Mouse (Mus musculus) forebrain, embryonic 10.5 days (tissue): ENCODE data around the gene Tada3. TPM values are rescaled to one million over a fixed set of nuclear protein-coding genes. Genes with fewer than 3 reads are reported as not detected.
A peak's percentile ranks its signal among the peaks of the same experiment; 100 is the strongest.

Experiments
- DNase-seq: peaks from one replicate; pipeline ENCODE4 v3.0.0-alpha.2; 2017; ENCODE audit warnings: low spot score; ENCODE audit errors: extremely low spot score
- H3K27ac ChIP-seq: fragments of 300-500 bp; sonication (generic); 2 replicates; pipeline ENCODE4 v1.5.1; 2016; ENCODE audit warnings: mild to moderate bottlenecking
- H3K27me3 ChIP-seq: fragments of 300-500 bp; sonication (generic); 2 replicates; pipeline ENCODE4 v1.6.1; 2016; ENCODE audit warnings: mild to moderate bottlenecking; ENCODE audit not compliant: poor library complexity, severe bottlenecking
- H3K36me3 ChIP-seq: fragments of 300-500 bp; sonication (generic); replicated peaks from 2 replicates; pipeline ENCODE4 v1.6.1; 2016; ENCODE audit warnings: mild to moderate bottlenecking, moderate library complexity
- H3K4me1 ChIP-seq: fragments of 300-500 bp; sonication (generic); 2 replicates; pipeline ENCODE4 v1.6.1; 2016
- H3K4me3 ChIP-seq: fragments of 300-500 bp; sonication (generic); 2 replicates; pipeline ENCODE4 v1.5.1; 2016; ENCODE audit warnings: mild to moderate bottlenecking, moderate library complexity
- H3K9me3 ChIP-seq: fragments of 300-500 bp; sonication (generic); 2 replicates; pipeline ENCODE4 v1.6.1; 2016; ENCODE audit warnings: mild to moderate bottlenecking, moderate library complexity
- WGBS: fragments of 180-500 bp; shearing (Covaris S2); methylation state at CpG from one replicate; pipeline ENCODE4 v1.1.7; 2016; 5-methylcytosine and 5-hydroxymethylcytosine counted together
- polyA plus RNA-seq: library from polyadenylated mRNA; unstranded; fragments of >200 nt; fragmentation: Nextera tagmentation; extraction: Ambion mirVana; gene quantifications from 2 replicates; pipeline ENCODE4 v1.2.1, GENCODE M21; 2016

Tada3 gene
- polyA plus RNA-seq, 1 experiment from 2014 or later: 53.8 TPM

DNA sequence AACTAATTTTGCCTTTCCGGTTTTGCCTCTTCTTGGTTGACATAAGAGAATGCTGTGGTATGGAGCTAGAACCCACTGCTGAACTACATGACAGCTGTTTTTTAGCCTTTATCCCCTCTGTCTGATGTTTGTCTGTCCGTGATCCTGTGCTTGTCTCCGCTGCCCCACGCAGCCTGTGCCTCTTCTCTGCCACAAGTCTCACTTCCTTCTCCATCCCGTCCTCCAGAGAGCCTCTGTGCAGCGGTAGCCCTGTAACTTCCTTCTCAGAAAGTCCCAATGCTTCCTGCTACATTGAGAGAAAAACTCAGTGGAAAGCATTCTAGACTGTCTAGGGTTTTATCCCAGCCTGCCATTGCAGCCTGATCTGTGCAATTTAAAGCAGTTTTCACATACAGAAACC is 1.6 kb upstream of the Tada3 start:
- Histone ChIP-seq H3K4me1 (peaks cover 23% of the 10 kb centered on the region), H3K4me3 (peak overlapping the region; percentile 99), H3K27ac (no peak overlapping the region), H3K36me3 (peaks cover 60% of the 10 kb centered on the region), H3K9me3 (no peaks in the 10 kb centered on the region), H3K27me3 (no peaks in the 10 kb centered on the region)
- no peak for DNase-seq
- 84% methylated on average over 6 of the region's 6 CpGs for WGBS

DNA sequence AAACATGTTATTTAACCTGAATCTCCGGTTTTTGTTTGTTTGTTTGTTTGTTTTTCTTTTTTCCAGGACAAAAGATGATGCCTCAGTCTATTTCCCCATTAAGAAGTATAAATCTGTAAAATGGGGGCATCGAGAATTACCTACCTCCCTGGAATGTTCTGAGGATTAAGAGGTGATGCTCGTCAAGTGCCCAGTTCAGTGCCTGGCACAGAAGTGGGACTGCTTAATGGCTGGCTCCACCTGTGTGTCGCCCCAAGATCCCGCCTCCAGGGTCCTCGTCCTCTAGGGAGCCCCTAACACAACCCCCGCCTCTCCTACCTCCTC is 549 bp downstream of the Tada3 start:
- 10% methylated on average over 7 of the region's 7 CpGs for WGBS
- DNase-seq: no peak
- Histone ChIP-seq H3K36me3 (peaks cover 60% of the 10 kb centered on the region), H3K27me3 (no peaks in the 10 kb centered on the region), H3K4me3 (peak overlapping the region; percentile 99), H3K9me3 (no peaks in the 10 kb centered on the region), H3K4me1 (peaks cover 23% of the 10 kb centered on the region), H3K27ac (peak overlapping the region; percentile 100)

DNA sequence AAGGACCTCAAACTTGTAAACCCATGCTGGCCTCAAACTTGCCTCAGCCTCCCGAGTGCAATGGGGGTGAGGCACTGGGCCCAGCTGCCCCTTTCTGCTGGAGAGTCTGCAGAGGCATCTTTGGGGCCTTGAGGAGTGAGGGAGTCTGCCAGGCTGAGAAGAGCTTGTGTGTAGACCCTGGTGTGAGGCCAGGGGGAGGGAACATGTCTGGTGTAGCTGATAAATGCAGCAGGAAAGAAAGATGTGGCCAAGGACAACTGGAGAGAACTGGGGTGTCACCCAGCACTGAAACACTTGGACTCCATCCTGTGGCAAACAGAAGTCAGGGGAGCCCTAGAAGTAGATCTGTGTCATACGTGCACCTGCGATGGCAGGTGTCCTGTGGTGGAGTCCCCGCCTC is 4.2 kb downstream of the Tada3 start:
- DNase-seq: no peak
- Histone ChIP-seq H3K27ac (no peak overlapping the region), H3K4me1 (peaks cover 12% of the 10 kb centered on the region), H3K4me3 (no peak overlapping the region), H3K36me3 (peaks cover 76% of the 10 kb centered on the region), H3K27me3 (no peaks in the 10 kb centered on the region), H3K9me3 (no peaks in the 10 kb centered on the region)
- 92% methylated on average over 4 of the region's 4 CpGs for WGBS

DNA sequence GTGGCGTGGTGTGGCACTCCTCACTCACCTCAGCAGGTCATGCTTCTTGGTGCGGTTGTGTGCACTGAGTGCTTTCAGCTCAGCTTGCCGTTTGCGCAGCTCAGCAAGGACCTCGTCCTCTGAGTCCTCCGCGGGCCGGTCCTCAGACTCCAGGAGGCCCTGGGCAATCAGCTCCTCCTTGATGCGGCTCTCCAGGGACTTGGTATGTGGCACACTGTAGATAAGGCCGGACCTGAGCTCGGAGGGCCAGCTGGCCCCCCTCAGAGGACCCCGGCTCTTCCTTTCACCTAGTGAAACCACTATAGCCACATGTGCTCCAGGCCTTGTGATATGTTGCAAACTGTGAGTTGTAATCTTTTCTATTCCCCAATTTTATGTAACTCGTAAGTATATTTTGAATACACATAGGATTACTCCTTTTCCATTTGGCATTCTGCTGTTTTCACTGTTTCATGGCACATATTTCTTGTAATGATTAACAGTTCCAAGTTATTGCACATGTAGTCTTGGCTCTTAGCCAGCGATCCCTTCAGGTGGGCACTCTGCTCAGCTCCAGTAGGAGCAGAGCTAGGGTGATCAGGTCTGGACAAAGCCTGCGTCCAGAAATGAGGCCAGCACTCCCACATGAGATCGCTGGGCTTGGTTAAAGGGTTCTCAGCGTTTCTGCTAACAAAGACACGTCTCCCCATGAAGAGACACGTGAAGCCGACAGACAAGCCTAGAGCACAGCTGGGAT is 7.3 kb downstream of the Tada3 start:
- Histone ChIP-seq H3K9me3 (no peaks in the 10 kb centered on the region), H3K27me3 (no peaks in the 10 kb centered on the region), H3K4me3 (no peak overlapping the region), H3K36me3 (peaks cover 89% of the 10 kb centered on the region), H3K4me1 (no peaks in the 10 kb centered on the region), H3K27ac (no peak overlapping the region)
- no peak for DNase-seq
- WGBS: 94% methylated on average over 20 of the region's 20 CpGs

DNA sequence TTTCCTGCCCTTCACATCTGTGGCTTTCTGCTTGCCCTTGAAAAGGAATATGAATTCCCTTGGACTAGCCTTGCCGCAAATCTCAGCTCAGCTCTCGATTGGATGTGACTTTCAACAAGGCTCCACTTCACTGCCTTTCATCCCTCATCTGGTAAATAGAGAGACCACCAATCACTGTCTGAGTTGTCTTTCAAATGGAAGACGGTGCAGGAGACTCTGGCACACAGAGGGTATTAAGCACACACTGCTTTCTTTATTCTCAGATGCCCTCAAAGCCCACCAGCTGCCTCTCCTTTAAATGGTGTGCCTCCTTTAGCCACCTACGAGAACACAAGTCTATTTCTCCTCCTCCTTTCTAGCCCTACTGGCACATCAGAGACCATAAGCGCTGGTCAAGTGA is 9.1 kb downstream of the Tada3 start:
- Histone ChIP-seq H3K27ac (no peak overlapping the region), H3K27me3 (no peaks in the 10 kb centered on the region)
- WGBS: 90% methylated on average over 5 of the region's 5 CpGs

DNA sequence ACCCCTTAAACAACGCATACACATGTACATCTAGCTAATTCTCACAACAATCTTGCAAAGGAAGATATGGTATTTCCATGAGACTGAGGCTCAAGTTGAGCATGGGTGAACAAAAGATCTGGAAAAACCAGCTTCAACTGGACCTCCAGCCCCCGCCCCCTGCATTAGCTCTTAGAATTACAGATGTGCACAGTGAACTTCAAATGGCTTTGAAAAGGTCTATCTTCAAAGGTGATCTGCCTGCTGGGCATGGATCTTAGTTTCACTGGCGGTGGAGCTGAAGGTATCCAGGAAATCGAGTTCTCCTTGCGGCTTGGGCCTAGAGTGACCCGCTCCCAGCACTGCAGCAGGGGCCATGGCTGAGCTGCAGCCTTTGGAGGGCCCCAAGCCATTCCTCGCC is 9.6 kb downstream of the Tada3 start:
- Histone ChIP-seq H3K27me3 (no peaks in the 10 kb centered on the region), H3K27ac (no peak overlapping the region), H3K9me3 (no peaks in the 10 kb centered on the region), H3K4me1 (no peaks in the 10 kb centered on the region), H3K36me3 (peaks cover 66% of the 10 kb centered on the region), H3K4me3 (no peak overlapping the region)
- DNase-seq: no peak
- WGBS: 93% methylated on average over 7 of the region's 7 CpGs

More for the DNA sequence above, 9.1 kb downstream of the Tada3 start:
- no peak for DNase-seq
- H3K4me1 ChIP-seq: no peaks in the 10 kb centered on the region
- H3K4me3 ChIP-seq: no peak overlapping the region
- peaks cover 71% of the 10 kb centered on the region for H3K36me3 ChIP-seq
- H3K9me3 ChIP-seq: no peaks in the 10 kb centered on the region

DNA sequence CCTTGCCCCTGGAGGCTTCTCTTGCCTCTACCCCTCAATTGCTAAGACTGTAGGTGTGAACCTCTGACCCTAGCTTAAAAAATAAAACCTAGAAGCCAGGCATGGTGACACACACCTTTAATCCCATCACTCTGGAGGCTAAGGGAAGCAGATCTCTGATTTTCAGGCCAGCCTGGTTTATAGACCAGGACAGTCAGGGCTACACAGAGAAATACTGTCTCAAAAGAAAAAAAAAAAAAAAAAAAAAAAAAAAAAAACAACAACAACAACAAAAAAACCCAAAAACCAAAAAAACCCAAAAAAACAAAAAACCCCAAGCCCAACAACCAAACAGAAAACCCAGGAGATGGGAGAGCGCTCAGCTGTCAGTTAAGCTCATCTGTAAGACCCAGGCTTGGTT is 10.1 kb downstream of the Tada3 start:
- Histone ChIP-seq H3K9me3 (no peaks in the 10 kb centered on the region), H3K4me1 (no peaks in the 10 kb centered on the region), H3K27me3 (no peaks in the 10 kb centered on the region), H3K27ac (no peak overlapping the region), H3K4me3 (no peak overlapping the region), H3K36me3 (peaks cover 61% of the 10 kb centered on the region)
- DNase-seq: no peak
- WGBS: 100% methylated on average over 1 of the region's 1 CpGs

DNA sequence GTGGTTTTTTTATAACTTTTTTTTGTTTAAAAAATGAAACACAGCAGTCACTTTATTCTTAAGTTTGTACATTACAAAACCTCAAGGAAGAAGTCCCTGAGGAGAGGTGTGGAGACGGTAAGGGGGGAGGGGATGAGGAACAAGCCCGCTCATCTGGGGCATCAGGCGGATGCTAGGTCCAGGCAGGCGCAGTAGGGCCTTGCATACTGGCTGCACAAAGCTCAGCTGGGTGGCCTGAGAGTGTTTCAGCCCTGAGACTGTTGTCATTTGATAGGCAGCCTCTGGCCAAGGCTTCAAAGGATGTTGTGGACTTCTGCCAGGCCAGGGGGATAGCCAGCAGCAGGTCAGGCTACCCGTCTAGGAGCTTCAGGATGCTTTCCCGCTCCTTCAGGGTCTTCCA is 11.0 kb downstream of the Tada3 start:
- Histone ChIP-seq H3K9me3 (no peaks in the 10 kb centered on the region), H3K27ac (no peak overlapping the region), H3K36me3 (peaks cover 52% of the 10 kb centered on the region), H3K4me3 (no peak overlapping the region), H3K4me1 (no peaks in the 10 kb centered on the region), H3K27me3 (no peaks in the 10 kb centered on the region)
- 86% methylated on average over 6 of the region's 6 CpGs for WGBS
- no peak for DNase-seq

DNA sequence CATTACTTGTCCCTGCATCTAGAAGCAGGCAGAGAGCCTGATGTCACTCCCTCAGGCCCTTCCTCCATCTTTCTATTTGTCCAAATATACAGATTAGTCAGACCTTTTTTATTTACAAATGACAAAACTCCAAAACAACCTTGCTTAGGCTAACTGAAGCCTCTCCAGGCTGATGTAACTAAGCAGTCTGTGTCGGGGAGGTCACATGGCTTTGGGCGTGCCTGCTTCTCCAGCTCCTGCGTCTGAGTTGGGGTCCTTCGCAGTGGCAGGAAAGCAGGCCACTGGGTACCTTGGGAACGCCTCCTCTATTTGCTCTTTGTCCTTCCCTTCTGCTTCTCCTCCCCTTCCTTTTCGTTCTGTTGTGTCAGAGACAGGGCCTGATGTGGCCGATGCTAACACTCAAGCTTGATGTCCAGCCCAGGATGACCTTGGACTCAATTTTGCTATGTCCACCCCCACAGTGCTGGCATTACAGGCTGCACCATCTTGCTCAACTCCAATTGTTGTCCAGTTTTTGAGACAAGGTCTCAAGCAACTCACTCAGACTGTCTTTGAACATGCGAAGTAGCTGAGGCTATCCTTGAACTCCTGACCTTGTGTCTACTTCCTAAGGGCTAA is 13.1 kb downstream of the Tada3 start:
- Histone ChIP-seq H3K9me3 (no peaks in the 10 kb centered on the region), H3K4me3 (no peak overlapping the region), H3K27ac (no peak overlapping the region), H3K27me3 (no peaks in the 10 kb centered on the region), H3K36me3 (peaks cover 31% of the 10 kb centered on the region), H3K4me1 (no peaks in the 10 kb centered on the region)
- no peak for DNase-seq
- WGBS: 77% methylated on average over 8 of the region's 8 CpGs

DNA sequence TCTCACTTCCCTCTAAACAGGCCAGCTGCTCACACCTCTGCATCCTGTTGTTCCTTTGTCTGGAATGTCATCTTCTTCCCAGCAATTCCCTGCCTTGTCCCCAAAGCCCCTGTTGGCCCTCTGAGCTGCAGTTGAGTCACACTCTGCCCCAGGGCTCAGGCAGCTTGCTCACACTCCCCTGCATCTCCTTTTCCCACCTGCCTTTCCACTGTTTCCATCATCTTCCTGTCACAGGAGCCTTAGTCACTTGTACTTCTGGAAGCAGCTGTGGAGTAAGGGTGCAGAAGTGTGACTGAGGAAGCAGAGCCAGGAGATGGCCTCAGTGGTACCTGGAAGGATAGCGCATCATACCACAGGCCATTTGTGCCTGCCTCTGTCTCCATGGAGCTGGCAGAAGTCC is 15.4 kb downstream of the Tada3 start:
- no peaks in the 10 kb centered on the region for H3K4me1 ChIP-seq

DNA sequence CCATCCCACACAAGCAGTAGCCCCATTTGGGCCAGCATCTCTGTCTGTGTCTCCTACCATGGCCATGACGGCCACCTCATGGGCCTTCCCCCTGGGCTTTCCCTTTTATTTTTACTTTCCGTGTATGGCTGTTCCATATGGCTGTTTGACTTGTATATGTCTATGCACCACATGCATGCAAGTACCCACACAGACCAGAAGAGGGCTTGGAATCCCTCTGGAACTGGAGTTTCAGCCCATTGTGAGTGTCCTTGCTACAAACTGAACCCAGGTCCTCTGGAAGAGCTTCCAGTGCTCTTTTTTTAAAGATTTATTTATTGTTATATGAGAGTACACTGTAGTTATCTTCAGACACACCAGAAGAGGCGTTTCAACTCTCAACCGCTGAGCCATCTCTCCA is 16.2 kb downstream of the Tada3 start:
- no peaks in the 10 kb centered on the region for H3K27me3 ChIP-seq
- 72% methylated on average over 4 of the region's 4 CpGs for WGBS
- H3K4me1 ChIP-seq: no peaks in the 10 kb centered on the region
- H3K9me3 ChIP-seq: no peaks in the 10 kb centered on the region
- no peak overlapping the region for H3K27ac ChIP-seq
- H3K4me3 ChIP-seq: no peak overlapping the region
- peaks cover 6% of the 10 kb centered on the region for H3K36me3 ChIP-seq
- no peak for DNase-seq

More for the DNA sequence above, 15.4 kb downstream of the Tada3 start:
- H3K36me3 ChIP-seq: peaks cover 12% of the 10 kb centered on the region
- DNase-seq: no peak
- H3K9me3 ChIP-seq: no peaks in the 10 kb centered on the region
- H3K27me3 ChIP-seq: no peaks in the 10 kb centered on the region
- no peak overlapping the region for H3K4me3 ChIP-seq
- 92% methylated on average over 1 of the region's 1 CpGs for WGBS
- no peak overlapping the region for H3K27ac ChIP-seq

DNA sequence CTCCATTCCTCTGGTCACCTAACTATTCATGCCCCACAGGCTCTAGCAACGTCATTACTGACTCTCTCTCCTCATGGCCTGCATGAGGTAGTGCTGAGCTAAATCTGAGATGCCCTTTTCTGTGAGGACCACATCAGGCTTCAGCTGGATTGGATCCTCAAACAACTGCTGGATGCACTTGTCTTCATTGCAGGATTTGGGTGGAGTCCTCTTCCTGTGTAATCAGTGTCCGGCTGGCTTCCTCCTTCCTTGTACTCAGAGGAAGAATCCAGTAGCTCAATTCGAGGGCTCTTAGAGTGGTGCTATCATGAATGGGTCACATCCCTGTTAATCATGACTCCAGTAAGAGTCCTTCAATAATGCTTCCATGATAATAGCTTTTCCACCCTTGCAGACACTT is 24.0 kb downstream of the Tada3 start:
- no peaks in the 10 kb centered on the region for H3K27me3 ChIP-seq
- no peak for DNase-seq
- no peak overlapping the region for H3K4me3 ChIP-seq
- H3K4me1 ChIP-seq: no peaks in the 10 kb centered on the region
- no peaks in the 10 kb centered on the region for H3K36me3 ChIP-seq
- no peaks in the 10 kb centered on the region for H3K9me3 ChIP-seq
- H3K27ac ChIP-seq: no peak overlapping the region
- 80% methylated on average over 3 of the region's 3 CpGs for WGBS

DNA sequence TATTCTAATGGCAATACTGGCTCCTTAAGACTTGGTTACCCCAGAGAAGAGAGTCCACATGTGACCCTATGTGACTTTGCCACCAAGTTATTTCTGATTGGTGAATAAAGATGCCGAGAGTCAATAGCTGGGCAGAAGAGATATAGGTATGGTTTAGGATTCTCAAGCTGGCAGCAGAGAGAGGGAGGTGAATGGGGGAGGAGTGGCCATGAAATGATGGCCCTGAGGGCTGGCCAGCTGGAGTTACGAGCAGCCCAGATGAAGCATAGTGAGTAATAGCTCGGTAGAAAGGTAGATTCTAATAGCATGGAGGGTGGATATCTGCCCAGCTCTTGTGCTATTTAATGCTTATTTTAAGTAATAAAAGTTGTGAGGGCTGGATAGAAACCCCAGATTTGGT is 24.9 kb downstream of the Tada3 start:
- Histone ChIP-seq H3K27me3 (no peaks in the 10 kb centered on the region), H3K27ac (no peak overlapping the region), H3K4me3 (no peak overlapping the region), H3K9me3 (no peaks in the 10 kb centered on the region), H3K36me3 (no peaks in the 10 kb centered on the region), H3K4me1 (no peaks in the 10 kb centered on the region)
- WGBS: 85% methylated on average over 3 of the region's 3 CpGs
- DNase-seq: no peak
